Mouse (Mus musculus) urinary bladder, postnatal 10 days (tissue): ENCODE data around the gene Marf1.
"Not testable (repeated sequence)": the region's sequence is repeated elsewhere in the genome, so short reads cannot be mapped to it uniquely, and the experiment has no call there.

ENCODE experiments used
- DNase-seq: peaks from one replicate; pipeline ENCODE4 v3.0.0; 2022; ENCODE audit warnings: low spot score

Marf1 gene

GRCm38 (mm10) chr16:14066571-14066970 is 96.6 kb downstream of the Marf1 start:
- DNase-seq, result not testable (repeated sequence)

DNA sequence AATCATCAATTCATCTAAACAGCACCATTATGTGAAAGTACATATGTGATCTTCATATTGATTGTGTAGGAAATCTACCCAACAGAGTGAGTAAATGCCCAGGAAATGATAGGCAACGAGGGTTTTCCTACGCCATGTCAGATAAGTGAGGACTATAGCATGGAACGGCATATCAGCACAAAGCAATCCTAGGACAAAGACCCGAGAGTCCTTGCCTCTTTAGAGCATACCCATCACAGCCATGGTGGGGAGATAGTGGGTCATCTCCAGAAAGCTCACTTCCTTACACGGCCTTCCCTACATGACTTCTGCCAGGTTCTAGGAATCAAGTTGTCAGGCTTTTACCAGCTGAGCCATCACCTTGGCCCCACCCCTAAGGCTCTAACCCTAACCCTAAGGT is 103.3 kb downstream of the Marf1 start:
- DNase-seq, result no peak
